In the genomic region with DNA sequence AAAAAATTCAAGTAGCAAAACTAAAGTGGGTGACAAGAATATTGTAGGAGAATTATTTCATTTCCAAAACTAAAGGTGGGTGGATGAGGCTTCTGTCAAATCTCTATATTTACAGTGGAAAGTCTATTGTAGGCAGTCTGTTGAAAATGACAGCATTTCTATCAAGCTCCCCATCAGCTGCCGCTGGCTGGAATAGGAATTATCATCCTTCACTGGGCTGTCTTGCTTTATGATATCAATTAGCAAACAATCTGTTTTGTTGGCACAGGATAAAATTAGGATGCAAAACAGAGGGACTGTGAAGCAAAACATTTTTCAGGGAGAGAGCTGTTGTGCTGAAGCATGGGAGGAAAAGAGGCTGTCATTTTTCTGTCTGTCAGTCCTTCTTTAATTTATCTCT, we compare ENCODE assay signal across 13 mouse cellular contexts.
A peak's percentile ranks its signal among the peaks of the same experiment; 100 is the strongest.
DNase-seq lines count a peak whose midpoint lies in the region; ATAC-seq lines count a peak whose summit lies in the region.
"Had no signal": no experiment of that assay in that cellular context is flagged by ENCODE, and none has a peak within 500 bp of the region (broad histone marks: within the 10 kb centered on the region; RNA-seq: fewer than 3 reads in every experiment).

No protein-coding gene starts in this region.

- no peaks in the 10 kb centered on the region for H3K36me3 ChIP-seq in hindbrain, embryonic 14.5 days (replicated peaks; ENCODE audit: control insufficient read depth, insufficient read depth)
- H3K36me3 ChIP-seq in midbrain, embryonic 12.5 days, result no peaks in the 10 kb centered on the region
- H3K36me3 ChIP-seq: embryonic facial prominence, embryonic 13.5 days; neural tube, embryonic 12.5 days had no signal

- H3K4me3 ChIP-seq in hindbrain, embryonic 14.5 days (replicated peaks; ENCODE audit: low read length), result no peak overlapping the region
- no peak overlapping the region for H3K4me3 ChIP-seq in midbrain, embryonic 12.5 days
- H3K4me3 ChIP-seq: embryonic facial prominence, embryonic 13.5 days; neural tube, embryonic 12.5 days had no signal

- 0 out of 2 replicates have a peak, but pooled peaks have one; percentile 41 for ATAC-seq in hindbrain, embryonic 14.5 days (ENCODE audit: low FRiP score)
- ATAC-seq in midbrain, embryonic 12.5 days (ENCODE audit: low FRiP score, low read depth), result peak; percentile 20
- no peak for ATAC-seq in erythroid progenitor cell, adult 5-6 weeks (replicated peaks; ENCODE audit: low FRiP score, poor library complexity, severe bottlenecking)

- no peak overlapping the region for H3K4me2 ChIP-seq in hindbrain, embryonic 14.5 days (replicated peaks)
- no peak overlapping the region for H3K4me2 ChIP-seq in midbrain, embryonic 12.5 days (replicated peaks)
- H3K4me2 ChIP-seq: embryonic facial prominence, embryonic 13.5 days; neural tube, embryonic 12.5 days had no signal

- peak overlapping the region; percentile 22; the same call in 1 of the 2 replicates for H3K27ac ChIP-seq in hindbrain, embryonic 14.5 days
- peak overlapping the region; percentile 71 for H3K27ac ChIP-seq in midbrain, embryonic 12.5 days (replicated peaks)
- H3K27ac ChIP-seq: embryonic facial prominence, embryonic 13.5 days; kidney, postnatal 0 days; neural tube, embryonic 12.5 days had no signal

- no peaks in the 10 kb centered on the region for H3K27me3 ChIP-seq in hindbrain, embryonic 14.5 days (ENCODE audit: control insufficient read depth, insufficient read depth, low read length)
- no peaks in the 10 kb centered on the region for H3K27me3 ChIP-seq in midbrain, embryonic 12.5 days
- H3K27me3 ChIP-seq: embryonic facial prominence, embryonic 13.5 days; neural tube, embryonic 12.5 days had no signal

- DNase-seq in cerebellum, postnatal 14 days, result peak; percentile 22 to 54
- DNase-seq in cerebellum, adult 11 months, result no peak
- DNase-seq in brain, embryonic 18.5 days (ENCODE audit: low read depth, low spot score), result peak; percentile 67
- DNase-seq in hindbrain, embryonic 14.5 days (ENCODE audit: low spot score), result peak; percentile 52
- no peak for DNase-seq in thymus, postnatal 4 days
- no peak for DNase-seq in spleen, adult 18-20 months
- DNase-seq: gastrocnemius, postnatal 14 days; lung, postnatal 14 days had no signal

- no peaks in the 10 kb centered on the region for H3K9me3 ChIP-seq in hindbrain, embryonic 14.5 days (ENCODE audit: control insufficient read depth, low read length)
- H3K9me3 ChIP-seq in midbrain, embryonic 12.5 days, result no peaks in the 10 kb centered on the region
- H3K9me3 ChIP-seq: embryonic facial prominence, embryonic 13.5 days; neural tube, embryonic 12.5 days had no signal

- no peak overlapping the region for H3K9ac ChIP-seq in hindbrain, embryonic 14.5 days
- H3K9ac ChIP-seq in midbrain, embryonic 12.5 days (replicated peaks), result no peak overlapping the region
- H3K9ac ChIP-seq: embryonic facial prominence, embryonic 13.5 days; neural tube, embryonic 12.5 days had no signal

- H3K4me1 ChIP-seq in hindbrain, embryonic 14.5 days (replicated peaks; ENCODE audit: control insufficient read depth, insufficient read depth, low read length), result no peaks in the 10 kb centered on the region
- H3K4me1 ChIP-seq in midbrain, embryonic 12.5 days, result peaks cover 8% of the 10 kb centered on the region
- H3K4me1 ChIP-seq: embryonic facial prominence, embryonic 13.5 days; neural tube, embryonic 12.5 days had no signal

- WGBS in hindbrain, embryonic 14.5 days, result 15% methylated on average over 1 of the region's 1 CpGs
- WGBS in midbrain, embryonic 12.5 days, result 29% methylated on average over 1 of the region's 1 CpGs

Comparison
In these comparisons a context has a peak if more than half of its experiments do, and no peak if none do; other contexts are left out.
1. DNase-seq: peak in cerebellum, postnatal 14 days (2 of 2), brain, embryonic 18.5 days (single experiment) and hindbrain, embryonic 14.5 days (single experiment); none in cerebellum, adult 11 months (single experiment), thymus, postnatal 4 days (single experiment) and spleen, adult 18-20 months (0 of 2).